Mouse (Mus musculus): Measurements from ENCODE around the gene Mtch2. TPM values are rescaled to one million over a fixed set of nuclear protein-coding genes. Genes with fewer than 3 reads are reported as not detected.

Gene Mtch2
- 65.3 TPM for total RNA-seq (2023)

GRCm38 (mm10) chr2:90846955-90847680 lies at the start of gene Mtch2:
TSS of gene Mtch2 (plus strand) at chr2:90847155.

DNA sequence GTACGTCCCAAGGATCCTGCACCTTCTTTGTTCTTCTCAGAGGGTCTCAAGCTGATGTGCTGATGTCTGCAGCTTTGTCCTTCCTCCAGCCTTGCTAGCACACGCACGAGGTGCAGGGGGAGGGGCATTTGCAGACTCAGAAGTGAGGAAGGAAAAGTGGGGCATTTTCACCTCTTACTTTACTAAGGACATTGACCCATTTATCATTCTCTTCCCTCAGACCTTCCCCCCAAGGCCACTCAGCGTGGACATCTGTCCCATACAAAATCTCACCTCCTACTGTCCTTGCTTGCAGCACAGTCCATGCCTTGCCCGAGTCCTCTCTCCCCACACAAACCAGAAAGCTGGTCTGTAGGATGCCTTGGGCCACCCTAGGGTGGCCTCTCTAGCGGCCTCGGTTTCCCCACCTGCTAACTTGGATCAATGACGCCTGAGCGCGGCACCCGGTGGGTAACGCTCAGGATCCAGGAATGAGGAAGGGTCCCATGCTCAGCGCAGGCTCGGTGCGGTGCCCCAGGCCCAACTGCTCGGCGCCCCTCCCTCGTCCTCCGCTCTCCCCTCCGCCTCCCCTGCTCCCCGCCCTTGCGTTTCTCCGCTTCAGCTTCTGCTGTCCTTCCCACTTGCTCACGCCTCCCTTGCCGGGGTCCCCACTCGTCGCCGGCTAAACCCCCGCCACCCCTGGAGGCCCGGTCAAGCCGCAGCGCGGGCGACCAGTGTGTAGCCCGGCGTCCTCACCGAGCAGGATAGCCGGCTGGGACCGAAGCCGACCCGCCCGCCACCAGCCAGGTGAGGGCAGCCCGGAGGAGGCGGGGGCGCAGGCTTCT lies 38.5 kb downstream of the Mtch2 start, which contains the start of gene C1qtnf4:
TSS of gene C1qtnf4 (plus strand) at position 643 of the 824 bp plus-strand sequence.

GRCm38 (mm10) chr2:90904076-90904855 lies 57.3 kb downstream of the Mtch2 start, which contains the start of the genes Kbtbd4 and Ndufs3:
TSS of gene Kbtbd4 (plus strand) at chr2:90904740.
TSS of gene Ndufs3 (minus strand) at chr2:90904827.

Other genes with a start within 250 kb of the Mtch2 start
- 57.0 TPM for gene Nup160, start 169.9 kb upstream of the Mtch2 start, total RNA-seq (2023)
- gene Fnbp4, start 101.8 kb upstream of the Mtch2 start, total RNA-seq (2023) = 277 TPM
- gene Agbl2, start 64.4 kb upstream of the Mtch2 start, total RNA-seq (2023) = not detected
- 1.5 TPM for gene C1qtnf4, start 38.7 kb downstream of the Mtch2 start, total RNA-seq (2023)
- 33.1 TPM for gene Kbtbd4, start 57.6 kb downstream of the Mtch2 start, total RNA-seq (2023)
- gene Ndufs3, start 57.7 kb downstream of the Mtch2 start, total RNA-seq (2023) = 129 TPM
- 115 TPM for gene Celf1, start 93.2 kb downstream of the Mtch2 start, total RNA-seq (2023)
- 0.41 TPM for gene Rapsn, start 188.5 kb downstream of the Mtch2 start, total RNA-seq (2023)
- 134 TPM for gene Psmc3, start 206.9 kb downstream of the Mtch2 start, total RNA-seq (2023)
- gene Slc39a13, start 223.3 kb downstream of the Mtch2 start, total RNA-seq (2023) = 24.6 TPM
- 7.2 TPM for gene Spi1, start 235.2 kb downstream of the Mtch2 start, total RNA-seq (2023)